Mouse (Mus musculus) thymus, adult 2 months (tissue): ENCODE measurements around the gene Haao. TPM values are rescaled to one million over a fixed set of nuclear protein-coding genes. Genes with fewer than 3 reads are reported as not detected.

Source experiments
- DNase-seq: peaks from one replicate; pipeline ENCODE4 v3.0.0; 2021
- H3K27ac ChIP-seq: fragments of 200-500 bp; 2 replicates; pipeline ENCODE4 v1.5.1; 2012; ENCODE audit warnings: low read length, control low read depth; ENCODE audit not compliant: control insufficient read depth, insufficient read depth
- H3K27me3 ChIP-seq: fragments of 200-500 bp; 2 replicates; pipeline ENCODE4 v1.6.1; 2012; ENCODE audit warnings: mild to moderate bottlenecking, low read length, moderate library complexity, mixed read lengths; ENCODE audit not compliant: control insufficient read depth, insufficient read depth
- H3K36me3 ChIP-seq: fragments of 200-500 bp; 2 replicates; pipeline ENCODE4 v1.6.1; 2012; ENCODE audit warnings: mild to moderate bottlenecking, low read length, moderate library complexity; ENCODE audit not compliant: control insufficient read depth, insufficient read depth
- H3K4me1 ChIP-seq: fragments of 200-500 bp; replicated peaks from 2 replicates; pipeline ENCODE4 v1.6.1; 2012; ENCODE audit warnings: low read length; ENCODE audit not compliant: control insufficient read depth, insufficient read depth
- H3K4me3 ChIP-seq: fragments of 200-500 bp; 2 replicates; pipeline ENCODE4 v1.5.1; 2012; ENCODE audit warnings: mild to moderate bottlenecking, low read length, control low read depth, moderate library complexity; ENCODE audit not compliant: control insufficient read depth, insufficient read depth
- CTCF ChIP-seq: fragments of 200-500 bp; IDR thresholded peaks from 2 replicates; pipeline ENCODE4 v1.5.1; 2012; ENCODE audit warnings: mild to moderate bottlenecking, control low read depth, low read length, moderate library complexity, borderline replicate concordance; ENCODE audit not compliant: control insufficient read depth, poor library complexity, insufficient read depth; ENCODE audit errors: extremely low read depth
- POLR2A ChIP-seq: fragments of 200-500 bp; IDR thresholded peaks from 2 replicates; pipeline ENCODE4 v1.6.1; 2012; ENCODE audit warnings: mild to moderate bottlenecking, low read length, control low read depth, moderate library complexity; ENCODE audit not compliant: control insufficient read depth, poor library complexity, insufficient read depth; ENCODE audit errors: extremely low read depth
- WGBS: fragments of 180-500 bp; shearing (Covaris S2); methylation state at CpG from one replicate; pipeline ENCODE4 v1.1.7; 2018; 5-methylcytosine and 5-hydroxymethylcytosine counted together
- polyA plus RNA-seq: library from polyadenylated mRNA; depleted of rRNA; stranded (reverse); fragments of >200 nt; gene quantifications from 2 replicates; pipeline ENCODE4 v1.2.3, GENCODE M21; 2012

The Haao gene
- polyA plus RNA-seq, 1 experiment, result 10.4 TPM

- no peak for DNase-seq
- H3K4me3 ChIP-seq, result no peak overlapping the region
- H3K4me1 ChIP-seq, result peaks cover 4% of the 10 kb centered on the region
- no peaks in the 10 kb centered on the region for H3K36me3 ChIP-seq
- 91% methylated on average over 7 of the region's 7 CpGs for WGBS
- no peaks in the 10 kb centered on the region for H3K27me3 ChIP-seq
- no peak overlapping the region for H3K27ac ChIP-seq
- TF ChIP-seq POLR2A (no peak), CTCF (no peak)
Observed at GRCm38 (mm10) chr17:83860224-83860623, 12.5 kb upstream of the Haao start.

- Histone ChIP-seq H3K27ac (no peak overlapping the region), H3K4me1 (peaks cover 4% of the 10 kb centered on the region), H3K36me3 (no peaks in the 10 kb centered on the region), H3K4me3 (no peak overlapping the region), H3K27me3 (no peaks in the 10 kb centered on the region)
- no peak for DNase-seq
- no peak for TF ChIP-seq POLR2A
- TF ChIP-seq CTCF, result no peak
- WGBS, result 93% methylated on average over 4 of the region's 4 CpGs
Observed at GRCm38 (mm10) chr17:83859639-83860038, 11.9 kb upstream of the Haao start.

DNA sequence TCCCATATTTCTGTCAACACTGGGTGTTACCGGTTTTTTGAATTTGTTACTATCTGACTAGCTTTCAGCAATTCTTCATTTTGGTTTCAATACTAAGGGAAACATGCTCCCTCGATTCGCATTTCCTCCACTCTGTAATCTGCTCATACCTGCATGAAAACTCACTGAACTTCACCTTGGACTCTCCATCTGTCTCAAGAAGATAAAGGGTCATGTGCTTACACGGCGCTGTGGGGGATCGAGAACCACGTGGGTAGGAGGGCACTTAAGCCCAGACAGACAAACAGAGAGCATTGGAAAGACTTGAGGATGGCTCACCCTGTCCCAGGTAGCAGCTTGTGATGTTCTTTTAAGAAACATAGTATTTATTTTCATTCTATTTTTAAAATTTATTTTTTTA is 10.7 kb upstream of the Haao start:
- TF ChIP-seq CTCF (no peak), POLR2A (no peak)
- peaks cover 4% of the 10 kb centered on the region for H3K4me1 ChIP-seq
- WGBS, result 93% methylated on average over 7 of the region's 7 CpGs
- H3K4me3 ChIP-seq, result no peak overlapping the region
- DNase-seq, result no peak
- H3K36me3 ChIP-seq, result no peaks in the 10 kb centered on the region
- no peak overlapping the region for H3K27ac ChIP-seq
- no peaks in the 10 kb centered on the region for H3K27me3 ChIP-seq

GRCm38 (mm10) chr17:83854284-83854918 is 6.6 kb upstream of the Haao start:
- Histone ChIP-seq H3K4me1 (peaks cover 6% of the 10 kb centered on the region; the same call in 1 of the 2 replicates), H3K4me3 (no peak overlapping the region), H3K36me3 (no peaks in the 10 kb centered on the region), H3K27me3 (no peaks in the 10 kb centered on the region), H3K27ac (no peak overlapping the region)
- WGBS, result 75% methylated on average over 12 of the region's 12 CpGs
- no peak for TF ChIP-seq CTCF
- TF ChIP-seq POLR2A, result no peak
- DNase-seq, result no peak

- Histone ChIP-seq H3K36me3 (no peaks in the 10 kb centered on the region), H3K27ac (no peak overlapping the region), H3K4me1 (peaks cover 8% of the 10 kb centered on the region; the same call in 1 of the 2 replicates), H3K4me3 (no peak overlapping the region), H3K27me3 (no peaks in the 10 kb centered on the region)
- WGBS, result 84% methylated on average over 3 of the region's 3 CpGs
- DNase-seq, result no peak
- TF ChIP-seq POLR2A, result no peak
- TF ChIP-seq CTCF, result no peak
Observed at GRCm38 (mm10) chr17:83853831-83854230, 6.1 kb upstream of the Haao start.

DNA sequence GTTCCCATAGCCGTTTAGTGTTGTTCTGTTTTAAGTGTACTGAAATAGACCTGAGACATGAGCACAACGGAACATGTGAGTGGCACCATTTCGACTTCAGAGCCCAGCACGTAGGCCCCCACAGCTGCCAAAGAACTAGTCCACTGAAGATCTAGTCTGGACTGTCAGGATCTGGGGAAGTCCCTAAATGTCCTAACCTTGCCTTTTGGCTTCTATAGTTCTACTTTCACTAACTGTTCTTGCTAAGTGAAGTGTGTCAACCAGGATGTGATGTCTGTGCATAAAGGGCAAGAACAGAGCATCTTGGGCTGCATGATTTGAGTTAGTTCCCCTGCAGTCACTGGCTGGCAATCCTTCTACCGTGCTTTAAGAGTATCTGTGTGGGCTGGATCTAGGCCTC is 3.1 kb upstream of the Haao start:
- H3K27me3 ChIP-seq, result no peaks in the 10 kb centered on the region
- H3K36me3 ChIP-seq, result no peaks in the 10 kb centered on the region
- no peak for DNase-seq
- WGBS, result 81% methylated on average over 5 of the region's 5 CpGs
- H3K4me3 ChIP-seq, result no peak overlapping the region
- H3K27ac ChIP-seq, result no peak overlapping the region
- no peak for TF ChIP-seq CTCF
- TF ChIP-seq POLR2A, result no peak
- peaks cover 25% of the 10 kb centered on the region for H3K4me1 ChIP-seq

DNA sequence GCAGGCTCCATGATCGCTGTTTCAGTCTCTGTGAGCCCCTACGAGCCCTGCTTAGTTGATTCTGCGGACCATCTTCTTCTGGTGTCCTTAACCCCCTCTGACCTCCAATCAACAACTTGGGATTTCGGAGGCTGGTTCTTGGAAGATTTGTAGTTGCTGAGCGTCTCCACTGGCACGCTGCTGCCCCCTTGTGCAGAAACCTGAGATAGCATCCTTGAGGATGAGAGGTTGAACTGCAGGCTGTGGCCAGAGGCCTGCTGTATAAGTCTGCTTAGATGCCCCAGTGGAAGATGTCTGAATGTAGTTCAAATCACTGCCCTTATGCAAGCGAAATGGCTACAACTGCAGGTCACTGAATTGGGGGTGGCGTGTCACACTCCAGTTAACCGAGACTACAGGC is 2.7 kb upstream of the Haao start:
- 26% methylated on average over 9 of the region's 9 CpGs for WGBS
- H3K27ac ChIP-seq, result no peak overlapping the region; the same call in 1 of the 2 replicates
- H3K27me3 ChIP-seq, result no peaks in the 10 kb centered on the region
- peak; percentile 67; the same call in 1 of the 2 replicates for TF ChIP-seq CTCF
- TF ChIP-seq POLR2A, result 0 out of 2 replicates have a peak, but pooled peaks have one; percentile 22
- H3K4me1 ChIP-seq, result peaks cover 27% of the 10 kb centered on the region
- DNase-seq, result peak; percentile 87
- no peak overlapping the region for H3K4me3 ChIP-seq
- no peaks in the 10 kb centered on the region for H3K36me3 ChIP-seq
